Mouse (Mus musculus): Measurements from ENCODE around the gene Tmcc3.
A peak's percentile ranks its signal among the peaks of the same experiment; 100 is the strongest.
"Not testable (repeated sequence)": the region's sequence is repeated elsewhere in the genome, so short reads cannot be mapped to it uniquely, and the experiment has no call there.

The Tmcc3 gene

DNA sequence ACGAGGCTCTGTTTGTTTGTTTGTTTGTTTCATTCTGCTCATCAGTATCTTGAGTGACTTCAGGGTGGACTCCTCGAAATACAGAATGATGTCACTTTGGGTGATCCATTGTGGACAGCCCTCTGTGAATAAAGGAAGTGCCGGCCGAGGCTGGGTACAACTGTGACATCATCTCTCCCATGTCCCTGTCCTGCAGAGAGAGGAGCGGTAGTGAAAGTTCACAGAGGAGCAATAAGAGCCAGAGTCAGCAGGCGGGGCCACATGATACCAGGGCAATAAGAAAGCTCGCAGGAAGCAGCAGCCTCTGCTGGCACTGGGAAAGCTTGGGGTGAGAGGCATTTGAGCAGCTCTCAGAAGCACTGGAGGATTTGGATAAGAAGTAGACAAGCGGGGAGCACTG, 264.2 kb downstream of the Tmcc3 start:
- DNase-seq (ENCODE audit: low spot score), result peak; percentile 59

DNA sequence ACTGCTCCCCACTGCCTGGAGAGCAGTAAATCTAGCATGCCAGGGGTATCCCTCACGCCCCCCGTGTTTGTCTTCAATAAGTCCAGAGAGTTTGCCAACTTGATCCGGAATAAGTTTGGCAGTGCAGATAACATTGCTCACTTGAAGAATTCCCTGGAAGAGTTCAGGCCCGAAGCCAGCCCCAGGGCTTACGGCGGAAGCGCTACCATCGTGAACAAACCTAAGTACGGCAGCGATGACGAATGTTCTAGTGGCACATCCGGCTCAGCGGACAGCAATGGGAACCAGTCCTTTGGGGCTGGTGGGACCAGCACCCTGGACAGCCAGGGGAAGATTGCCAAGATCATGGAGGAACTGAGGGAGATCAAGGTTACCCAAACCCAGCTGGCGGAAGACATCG, 267.1 kb downstream of the Tmcc3 start:
- no peak for DNase-seq (ENCODE audit: low spot score)

DNA sequence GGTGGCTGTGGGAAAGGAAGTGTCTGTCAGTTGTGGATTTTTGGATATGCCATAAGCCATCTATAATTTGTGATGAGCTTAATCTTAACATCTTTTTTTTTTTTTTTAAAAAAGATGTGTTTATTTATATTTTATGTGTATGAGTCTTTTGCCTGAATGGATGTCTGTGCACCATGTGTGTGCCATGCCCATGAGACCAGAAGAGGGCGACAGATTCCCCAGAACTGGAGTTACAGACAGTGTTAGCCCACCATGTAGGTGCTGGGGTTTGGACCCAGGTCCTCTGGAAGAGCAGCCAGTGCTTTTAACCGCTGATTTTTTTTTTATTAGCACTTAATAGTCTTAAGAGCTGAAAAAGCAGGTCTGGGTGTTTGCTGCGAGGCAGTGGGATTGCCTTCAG, 269.6 kb downstream of the Tmcc3 start:
- DNase-seq (ENCODE audit: low spot score), result no peak

DNA sequence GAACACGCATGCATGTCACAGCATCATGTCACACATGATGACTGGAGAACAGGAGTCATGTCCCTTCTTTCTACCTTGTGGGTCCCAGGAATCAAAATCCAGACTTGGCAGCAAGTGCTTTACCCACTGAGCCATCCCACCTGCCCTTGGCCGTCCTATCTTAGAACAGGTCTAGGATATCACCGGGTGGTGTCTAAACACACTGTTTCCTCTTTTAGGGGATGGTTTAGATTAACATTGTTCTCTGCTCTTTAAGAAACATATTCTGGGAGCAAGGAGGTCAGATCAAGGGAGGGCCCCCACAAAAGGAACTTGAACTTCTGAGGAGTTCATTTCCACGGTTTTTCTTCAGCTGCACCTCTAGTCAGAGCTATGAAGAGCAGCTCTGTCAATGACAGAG, 272.0 kb downstream of the Tmcc3 start:
- DNase-seq (ENCODE audit: low spot score), result no peak

DNA sequence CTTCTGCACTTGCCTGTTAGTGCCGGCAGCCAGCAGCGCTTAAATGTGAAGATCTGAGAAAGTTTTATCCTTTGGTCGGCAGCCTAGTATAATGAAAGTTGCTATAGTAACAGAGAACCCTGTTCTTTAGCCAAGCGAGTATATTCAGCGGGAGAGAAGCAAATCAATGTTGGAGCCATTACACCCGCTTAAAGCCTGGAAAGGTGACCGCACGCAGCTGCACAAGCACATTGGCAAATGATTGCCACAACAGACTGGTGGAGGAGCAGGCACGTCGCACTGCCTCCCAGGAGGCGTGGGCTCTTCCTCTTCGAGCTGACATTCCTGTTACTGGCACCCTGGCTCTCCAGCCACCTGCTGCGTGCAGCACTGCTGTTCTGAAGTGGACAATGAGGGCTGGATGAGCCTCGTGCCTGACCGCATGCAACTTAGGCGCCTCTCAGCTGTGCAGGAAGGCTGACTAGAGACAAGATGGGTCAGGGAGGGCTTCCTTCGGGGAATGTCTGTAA, 273.2 kb downstream of the Tmcc3 start:
- no peak for DNase-seq (ENCODE audit: low spot score)

DNA sequence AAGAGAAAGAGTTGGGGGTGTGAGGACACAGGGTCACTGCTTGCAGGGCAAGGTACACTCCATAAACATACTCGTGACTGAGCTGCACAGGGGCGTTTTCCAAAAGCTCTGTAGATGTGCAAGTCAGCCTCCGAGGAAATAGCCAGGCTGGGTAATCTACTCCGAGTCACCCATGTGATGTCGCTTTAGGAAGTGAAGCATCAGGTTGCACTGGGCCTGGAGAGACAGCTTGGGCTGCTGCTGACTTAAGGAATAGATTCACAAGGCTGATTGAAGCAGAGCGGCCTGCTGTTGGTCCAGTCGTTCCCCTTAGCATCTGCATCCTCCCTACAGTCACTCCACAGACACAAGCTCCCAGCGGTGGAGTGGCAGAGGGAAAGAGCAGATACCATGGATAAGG, 274.1 kb downstream of the Tmcc3 start:
- peak; percentile 53 for DNase-seq (ENCODE audit: low spot score)

DNA sequence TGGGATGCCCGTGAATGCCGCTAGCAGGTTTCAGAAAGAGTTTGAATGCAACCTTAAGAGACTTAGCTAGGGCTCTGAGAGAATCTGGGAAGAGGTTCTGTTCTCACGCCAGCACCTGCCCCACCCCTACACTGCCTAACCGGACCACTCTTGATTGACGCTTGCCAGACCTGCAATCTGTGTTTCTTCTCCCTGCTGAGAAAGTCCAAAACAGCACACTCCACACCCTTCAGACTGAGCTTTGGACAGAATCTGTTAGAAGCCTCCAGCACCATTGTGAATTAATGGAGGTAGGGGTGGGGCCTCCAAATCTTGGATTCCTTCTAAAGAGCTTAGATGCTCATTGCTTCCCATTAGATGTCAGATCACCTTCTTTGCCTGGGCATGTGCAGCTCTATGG, 277.2 kb downstream of the Tmcc3 start:
- DNase-seq (ENCODE audit: low spot score), result peak; percentile 66

DNA sequence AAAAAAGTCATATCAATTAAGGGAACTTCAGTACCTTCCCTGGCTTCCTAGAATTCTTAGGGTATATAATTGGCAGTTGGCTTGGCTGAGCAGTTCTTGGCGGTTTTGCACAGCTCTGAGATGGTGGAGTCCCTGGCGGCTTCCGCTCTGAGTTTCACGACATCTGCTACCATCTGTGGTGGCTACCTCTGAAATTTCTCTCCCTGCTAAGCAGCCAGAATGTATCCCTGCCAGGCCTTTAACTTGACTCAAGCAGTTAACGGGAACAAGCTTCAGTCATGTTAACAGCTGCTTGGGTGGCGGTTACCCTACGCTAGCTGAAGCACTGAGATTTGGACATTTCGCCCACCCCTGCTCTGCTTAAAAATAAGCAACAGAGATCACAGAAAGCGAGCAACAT, 284.0 kb downstream of the Tmcc3 start:
- DNase-seq (ENCODE audit: low spot score), result no peak

DNA sequence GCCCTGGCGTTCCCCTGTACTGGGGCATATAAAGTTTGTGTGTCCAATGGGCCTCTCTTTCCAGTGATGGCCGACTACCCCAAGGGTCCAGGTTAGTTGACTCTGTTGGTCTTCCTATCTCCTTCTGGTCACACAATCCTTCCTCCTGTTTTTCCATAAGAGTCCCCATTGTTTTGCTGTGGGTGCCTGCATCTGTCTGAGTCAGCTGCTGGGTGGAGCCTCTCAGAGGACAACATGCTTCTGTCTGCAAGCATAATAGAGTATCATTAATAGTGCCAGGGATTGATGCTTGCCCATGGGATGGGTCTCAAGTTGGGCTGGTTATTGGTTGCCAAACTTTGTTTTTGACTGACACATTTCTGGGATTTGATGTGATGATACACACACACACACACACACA, 288.1 kb downstream of the Tmcc3 start:
- DNase-seq (ENCODE audit: low spot score), result not testable (repeated sequence)

DNA sequence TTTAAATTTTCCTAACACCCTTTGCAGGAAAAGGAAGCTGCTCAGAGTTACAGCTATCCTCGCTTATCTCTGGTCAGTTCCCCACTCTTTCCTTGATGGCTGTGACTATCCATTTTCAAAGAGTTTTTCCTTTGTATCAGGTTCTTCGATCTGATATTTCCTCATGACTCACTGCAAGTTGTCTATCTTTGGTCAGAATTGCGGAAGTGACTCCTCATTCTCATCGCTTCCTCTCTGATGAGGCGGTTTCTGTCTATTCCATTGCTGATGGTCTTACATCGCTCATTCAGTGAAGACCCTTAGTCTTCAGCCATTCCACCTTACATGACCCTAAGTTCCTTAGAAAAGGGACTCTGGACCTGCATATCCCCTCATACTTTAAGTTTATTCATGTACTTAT, 289.3 kb downstream of the Tmcc3 start:
- no peak for DNase-seq (ENCODE audit: low spot score)

DNA sequence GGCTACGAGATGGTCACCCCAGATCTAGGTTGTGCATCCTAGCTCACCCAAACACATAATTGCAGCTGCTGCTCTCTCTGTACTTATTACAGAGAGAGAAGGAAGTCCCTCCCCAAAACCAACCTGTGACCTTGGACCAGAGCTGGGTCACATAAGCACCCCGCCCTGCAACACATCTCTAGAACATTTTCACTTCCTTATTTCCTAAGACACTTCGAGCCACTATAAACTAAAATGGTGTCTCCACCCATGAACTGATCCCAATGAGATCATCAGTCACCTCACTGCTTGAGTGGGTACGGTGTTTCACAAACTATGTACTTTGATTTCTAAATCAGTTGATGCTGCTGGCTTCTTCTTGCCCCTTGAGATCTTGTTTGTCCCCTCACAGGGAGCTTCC, 293.7 kb downstream of the Tmcc3 start:
- no peak for DNase-seq (ENCODE audit: low spot score)

DNA sequence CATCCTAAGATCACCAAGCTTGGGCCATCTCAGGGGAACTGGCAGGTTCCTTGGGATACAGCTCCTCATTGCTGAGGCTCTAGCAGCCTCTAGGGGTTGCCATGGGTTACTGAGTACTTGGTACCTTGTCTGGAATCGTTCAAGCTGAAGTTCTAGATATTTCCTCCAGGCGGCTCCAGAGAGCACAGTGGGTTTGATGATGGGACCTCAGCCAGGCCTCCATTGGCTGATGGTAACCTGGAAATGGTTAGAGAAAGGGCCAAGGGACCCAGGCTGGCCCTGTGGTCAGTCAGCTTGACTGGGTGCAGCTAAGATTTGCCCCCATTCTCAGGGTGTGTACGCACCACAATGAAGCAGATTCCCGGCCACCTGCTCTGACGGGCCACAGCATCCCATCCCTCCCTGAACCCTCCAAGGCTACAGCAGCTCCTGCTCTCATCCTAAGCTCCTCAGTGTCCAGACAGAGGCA, 297.6 kb downstream of the Tmcc3 start:
- DNase-seq (ENCODE audit: low spot score), result peak; percentile 86

DNA sequence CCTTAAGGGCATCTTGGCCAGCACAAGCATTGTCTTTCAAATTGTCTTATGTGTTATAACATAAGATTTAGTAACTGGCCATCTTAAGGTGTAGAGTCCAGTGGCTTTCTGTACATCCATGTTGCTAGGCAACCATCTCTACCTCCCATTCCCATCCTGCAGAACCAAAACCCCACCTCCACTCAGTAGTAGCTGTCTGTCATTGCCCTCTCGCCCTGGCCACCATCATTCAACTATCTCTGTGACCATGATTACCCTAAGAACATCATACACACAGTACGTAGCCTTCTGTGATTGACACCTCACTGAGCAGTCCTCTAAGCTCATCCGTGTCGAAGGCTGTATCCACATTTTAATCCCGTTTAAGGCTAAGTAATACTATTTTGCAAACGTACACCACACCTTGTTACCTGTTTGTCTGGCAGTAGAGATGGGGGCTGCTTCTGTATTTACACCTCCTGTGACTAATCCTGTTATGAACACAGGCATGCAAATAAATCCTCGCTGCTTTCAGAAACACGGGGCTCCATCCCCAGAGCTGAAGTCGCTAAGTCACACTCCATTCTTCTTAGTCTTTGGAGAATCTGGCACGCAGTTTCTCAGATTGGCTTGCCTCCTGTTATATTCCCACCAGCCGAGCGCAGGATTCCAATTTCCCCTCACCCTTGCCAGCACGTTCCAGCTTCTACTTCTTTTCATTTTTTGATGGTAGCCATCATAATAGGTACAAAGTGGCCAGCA, 299.6 kb downstream of the Tmcc3 start:
- no peak for DNase-seq (ENCODE audit: low spot score)

DNA sequence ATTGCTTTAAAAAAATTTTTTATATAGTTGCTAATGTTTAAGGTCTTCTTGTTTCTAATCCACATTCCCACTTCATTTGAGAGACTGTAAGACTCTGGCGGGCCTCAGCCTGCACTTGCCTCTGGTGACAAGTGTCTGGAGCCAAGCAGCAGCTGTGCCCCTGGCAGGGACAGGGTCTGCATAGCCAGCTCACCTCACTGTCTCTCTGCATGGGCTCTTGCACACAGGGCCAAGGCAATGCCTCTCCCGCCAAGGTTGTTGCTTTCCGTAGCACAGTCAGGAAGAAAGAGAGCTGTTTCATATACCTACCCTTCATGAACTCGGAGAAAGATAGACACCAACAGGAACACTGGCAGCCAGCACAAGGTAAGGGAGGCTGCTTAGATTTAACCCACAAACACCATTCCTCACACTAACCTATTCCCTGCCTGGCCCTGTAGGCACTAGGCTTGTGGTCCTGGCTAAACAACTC, 300.3 kb downstream of the Tmcc3 start:
- DNase-seq (ENCODE audit: low spot score), result no peak

DNA sequence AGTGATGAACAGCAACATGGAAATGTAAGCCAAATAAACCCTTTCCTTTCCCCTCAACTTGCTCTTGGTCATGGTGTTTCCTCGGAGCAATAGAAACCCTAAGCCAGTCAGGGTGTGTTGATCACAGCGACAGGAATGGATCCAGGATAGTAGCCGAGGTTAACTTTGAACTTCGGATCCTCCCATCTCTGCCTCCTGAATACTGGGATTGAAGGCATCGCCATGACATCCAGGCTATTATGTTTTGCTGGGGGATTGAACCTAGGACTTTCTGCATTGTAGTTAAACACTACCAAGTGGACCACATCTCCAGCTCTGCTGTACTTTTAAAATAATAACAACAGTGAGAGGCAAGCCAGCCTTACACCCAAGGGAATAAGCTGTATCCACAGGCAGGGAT, 307.8 kb downstream of the Tmcc3 start:
- DNase-seq (ENCODE audit: low spot score), result no peak

DNA sequence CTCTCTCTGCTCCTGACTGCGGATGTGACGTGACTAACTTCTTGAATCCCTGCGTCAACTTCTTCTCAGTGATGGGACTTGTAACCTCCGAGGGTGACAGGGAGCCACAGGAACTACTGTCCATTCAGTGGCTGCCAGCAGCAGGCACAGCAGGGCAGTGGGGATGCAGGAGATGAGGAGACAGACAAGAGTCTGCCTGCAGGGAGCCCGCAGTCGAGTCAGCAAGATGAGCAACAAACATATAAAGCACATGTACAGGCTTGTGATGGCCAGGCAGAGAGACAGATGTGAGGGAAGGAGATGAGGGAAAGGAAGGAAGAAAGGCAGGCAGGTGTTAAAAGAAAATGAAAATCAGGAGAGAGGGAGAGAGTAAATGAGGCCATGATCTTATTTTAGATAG, 308.8 kb downstream of the Tmcc3 start:
- no peak for DNase-seq (ENCODE audit: low spot score)

DNA sequence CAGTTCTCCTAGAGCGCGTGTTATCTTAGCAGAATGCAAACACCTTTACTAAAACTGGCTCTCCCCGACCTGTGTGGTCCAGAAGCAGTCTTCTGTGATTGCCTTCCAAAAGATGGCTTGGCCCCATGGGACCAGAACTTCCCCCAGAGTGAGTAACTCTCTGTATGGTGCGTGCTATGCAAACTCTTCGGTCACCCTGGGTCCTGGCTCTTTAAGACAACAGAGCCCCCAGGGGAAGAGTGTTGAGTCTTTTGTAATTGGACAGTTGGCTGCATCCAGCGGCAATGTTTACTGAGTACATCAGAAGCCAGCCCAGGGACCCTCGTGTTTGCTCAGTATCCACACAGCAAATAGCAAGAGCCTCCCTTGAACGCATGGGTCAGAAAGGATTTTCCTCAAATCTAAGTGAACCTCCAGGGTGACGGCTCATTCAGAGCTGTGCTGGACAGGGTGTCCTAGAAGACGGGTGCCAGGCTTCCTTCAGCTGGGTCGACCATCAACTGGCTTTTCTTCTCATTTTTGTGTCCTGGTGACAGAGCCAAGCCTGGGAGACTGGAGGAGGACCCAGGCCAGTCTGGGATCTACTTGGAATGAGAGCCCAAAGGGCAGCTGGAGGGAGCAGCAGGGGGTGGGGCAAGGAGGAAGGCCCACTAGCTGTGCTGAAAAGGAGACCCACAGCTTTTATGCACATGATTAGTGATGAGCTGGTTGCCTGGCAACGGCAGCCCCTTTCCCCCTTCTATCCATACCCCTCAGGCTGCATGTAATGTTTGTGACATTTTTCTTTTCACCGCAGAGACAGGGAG, 309.9 kb downstream of the Tmcc3 start:
- no peak for DNase-seq (ENCODE audit: low spot score)

DNA sequence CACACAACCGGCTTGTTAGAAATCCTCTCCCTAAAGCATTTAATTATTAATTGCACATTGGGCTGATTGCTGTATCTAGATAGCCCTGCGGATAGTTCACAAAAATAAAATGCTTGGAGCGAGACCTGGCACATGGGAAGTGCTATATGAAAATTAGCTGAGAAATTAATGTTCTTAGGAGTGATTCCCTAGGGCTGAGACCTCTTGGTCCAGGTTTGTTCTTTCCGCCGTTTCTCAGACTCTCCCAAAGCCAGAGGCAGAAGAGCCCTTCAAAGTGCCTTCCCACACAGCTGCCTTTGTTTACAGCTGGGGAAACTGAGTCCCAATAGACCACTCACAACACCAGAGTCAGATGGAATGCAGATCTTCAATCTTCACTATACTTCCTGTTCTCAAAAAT, 310.5 kb downstream of the Tmcc3 start:
- DNase-seq (ENCODE audit: low spot score), result no peak

DNA sequence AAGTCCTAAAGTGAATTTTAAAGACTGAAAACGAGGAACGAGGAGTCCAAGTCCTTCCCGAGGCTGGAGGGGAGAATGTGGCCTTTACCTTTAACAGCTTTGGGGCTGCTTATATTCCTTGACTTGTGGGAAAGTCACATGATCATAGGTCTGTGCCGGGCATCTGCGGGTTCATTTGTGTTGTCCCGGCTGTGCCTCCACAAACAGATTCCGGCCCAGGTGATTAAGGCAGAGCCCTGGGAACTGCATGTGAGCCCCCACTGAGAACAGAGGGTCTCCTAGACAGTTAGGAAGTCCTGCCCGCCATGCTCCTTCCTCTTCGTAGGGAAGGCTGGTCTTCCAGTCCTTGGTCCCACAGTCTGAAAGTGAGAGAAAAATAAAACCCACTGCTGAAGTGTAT, 311.1 kb downstream of the Tmcc3 start:
- DNase-seq (ENCODE audit: low spot score), result no peak

DNA sequence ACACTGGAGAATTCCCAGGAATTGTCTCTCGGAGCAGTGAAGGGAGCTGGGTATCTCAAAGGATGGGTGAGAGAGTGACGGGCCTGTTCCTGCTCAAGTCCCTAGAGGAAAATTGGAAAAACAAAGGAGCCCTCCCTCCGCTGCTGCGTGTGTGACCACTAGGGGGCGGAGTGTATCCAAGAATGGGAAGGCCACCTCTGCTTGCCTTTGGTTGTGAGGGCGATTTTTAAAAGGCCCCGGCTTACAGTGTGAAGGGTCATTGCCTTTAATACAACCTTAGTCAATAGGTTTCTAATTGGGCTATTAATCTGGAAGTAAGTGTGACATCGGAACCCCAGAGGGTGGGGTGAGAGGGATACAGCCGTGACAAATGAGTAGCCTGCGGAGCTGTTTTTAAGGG, 311.9 kb downstream of the Tmcc3 start:
- peak; percentile 93 for DNase-seq (ENCODE audit: low spot score)

DNA sequence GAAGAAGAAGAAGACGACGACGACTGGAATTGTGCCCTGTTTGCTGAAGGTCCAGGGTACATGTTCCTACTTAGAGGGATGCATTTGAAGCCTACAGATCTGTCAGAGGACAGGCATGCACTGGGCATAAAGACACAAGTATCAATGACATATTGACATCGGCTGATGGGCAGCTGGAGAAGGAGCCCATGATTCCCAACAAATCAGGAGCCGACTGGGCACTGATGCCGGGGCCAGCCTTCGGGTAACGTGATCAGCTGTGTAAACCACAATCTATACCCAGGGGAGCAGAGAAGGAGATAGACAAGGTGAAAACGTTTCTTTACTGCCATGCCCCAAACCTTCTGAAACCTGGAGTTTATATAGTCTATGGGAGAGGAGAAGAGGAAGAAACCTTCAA, 313.3 kb downstream of the Tmcc3 start:
- DNase-seq (ENCODE audit: low spot score), result no peak

DNA sequence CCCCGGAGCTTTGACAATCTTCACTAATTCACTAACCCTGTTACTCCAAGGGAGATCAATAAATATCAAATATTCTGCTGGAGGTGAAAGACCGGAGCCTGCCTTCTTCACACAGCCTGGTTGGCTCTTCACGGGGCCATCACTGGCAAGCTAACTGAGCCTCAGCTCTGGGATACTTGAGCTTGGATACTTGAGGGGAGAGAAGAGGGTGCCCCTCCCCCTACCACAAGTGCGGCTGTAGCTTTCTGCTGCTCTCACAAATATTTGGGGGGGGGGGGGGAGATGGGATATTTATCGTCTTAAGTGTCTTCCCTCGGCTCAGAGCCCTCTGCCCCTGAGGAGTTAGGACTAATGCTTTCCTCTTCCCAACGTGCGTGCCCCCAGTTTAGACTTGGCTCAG, 313.9 kb downstream of the Tmcc3 start:
- no peak for DNase-seq (ENCODE audit: low spot score)

DNA sequence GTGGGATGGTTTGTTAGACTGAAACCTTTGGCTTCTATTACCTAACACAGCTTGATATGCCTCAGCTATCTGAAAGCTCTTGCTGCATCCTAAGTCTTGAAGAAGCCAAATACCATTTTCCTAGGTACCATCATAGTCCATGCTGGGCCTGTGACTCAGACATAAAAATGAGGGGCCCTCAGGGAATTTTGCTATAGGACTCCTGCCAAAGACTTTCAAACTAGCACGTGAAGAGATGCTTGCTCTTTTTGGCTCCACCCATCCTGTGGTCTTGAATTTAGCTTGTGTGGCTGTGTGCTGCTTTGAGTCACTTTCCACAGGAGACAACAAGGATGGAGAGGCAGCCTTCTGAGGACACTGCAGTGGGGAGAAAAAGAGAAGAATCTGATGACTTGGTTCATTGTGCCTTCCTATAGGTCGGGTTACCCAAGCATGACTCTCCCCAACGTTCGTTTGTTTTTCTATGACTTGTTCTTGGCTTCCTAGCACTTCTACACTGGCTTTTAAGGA, 319.1 kb downstream of the Tmcc3 start:
- peak; percentile 20 for DNase-seq (ENCODE audit: low spot score)
